Mouse (Mus musculus): ENCODE measurements around the gene Slco3a1.

GRCm38 (mm10) chr7:74456781-74457180 lies 97.8 kb downstream of the Slco3a1 start:
- TF ChIP-seq POLR2A (IDR thresholded peaks at IDR 0.05; ENCODE audit: insufficient read depth, low read length) (no peak), CTCF (IDR thresholded peaks at IDR 0.05; ENCODE audit: low read depth, low read length) (no peak)

All from ES-Bruce4 (cell line).